Mouse (Mus musculus): ENCODE measurements around the gene Ptprg. TPM values are rescaled to one million over a fixed set of nuclear protein-coding genes. Genes with fewer than 3 reads are reported as not detected.

The Ptprg gene
- total RNA-seq, 4 experiments from 2014 or later = 13.3 to 22.4 (median 19.1) TPM

DNA sequence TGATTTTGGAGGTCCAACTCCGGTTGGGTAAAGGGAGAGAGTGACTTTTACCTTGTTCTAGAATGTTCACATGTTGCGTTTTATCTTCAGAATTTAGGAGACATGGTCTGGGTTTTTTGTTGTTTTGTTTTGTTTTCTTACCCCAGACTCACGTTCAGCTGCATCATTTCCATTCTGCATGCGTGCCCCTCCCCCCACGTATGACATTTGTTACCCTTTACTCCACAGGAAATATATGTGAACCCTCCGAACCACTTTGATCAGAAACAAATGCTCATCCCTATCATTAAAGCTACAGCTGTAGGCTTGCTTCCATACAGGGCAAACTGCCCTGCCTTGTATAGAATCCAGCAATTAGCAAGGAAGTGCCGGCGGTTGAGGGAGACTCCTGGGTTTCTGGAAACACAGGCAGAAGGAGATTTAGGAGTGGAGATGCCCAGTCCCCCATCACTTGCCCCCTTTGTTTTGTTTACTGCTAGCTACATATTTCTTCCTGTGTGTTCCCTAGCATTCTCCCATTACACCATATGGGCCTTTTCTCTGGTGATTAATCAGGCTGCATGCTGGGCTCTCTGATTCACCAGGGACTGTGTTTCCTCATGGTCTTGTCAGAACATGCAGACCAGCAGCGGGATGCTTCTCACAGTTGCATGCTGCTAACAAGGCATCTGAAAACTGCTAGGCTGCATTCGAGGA, 130.2 kb downstream of the Ptprg start:
- no peak for DNase-seq (ENCODE audit: low spot score in 2 of 2)

DNA sequence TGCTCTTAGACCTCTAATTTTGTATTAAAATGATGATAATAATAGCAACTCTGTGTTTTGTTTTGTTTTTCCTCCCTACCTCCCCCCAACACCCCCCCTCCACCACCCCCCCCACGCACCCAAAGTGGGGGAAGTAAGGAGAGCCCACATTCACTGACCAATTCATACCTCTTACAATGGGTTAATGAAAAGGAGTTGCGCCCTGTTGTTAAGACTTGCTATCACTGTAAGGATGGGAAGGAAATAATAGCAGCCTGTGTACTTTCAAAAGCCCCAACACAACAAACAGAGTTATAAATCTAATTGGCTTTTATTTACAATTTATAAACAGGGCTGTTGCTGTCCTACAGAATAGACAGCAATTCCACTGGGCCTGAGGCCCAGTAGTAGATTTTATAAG, 130.8 kb downstream of the Ptprg start:
- no peak for DNase-seq (ENCODE audit: low spot score in 2 of 2)

GRCm38 (mm10) chr14:11687541-11687940, 134.2 kb downstream of the Ptprg start:
- DNase-seq (ENCODE audit: low spot score in 2 of 2) = no peak

DNA sequence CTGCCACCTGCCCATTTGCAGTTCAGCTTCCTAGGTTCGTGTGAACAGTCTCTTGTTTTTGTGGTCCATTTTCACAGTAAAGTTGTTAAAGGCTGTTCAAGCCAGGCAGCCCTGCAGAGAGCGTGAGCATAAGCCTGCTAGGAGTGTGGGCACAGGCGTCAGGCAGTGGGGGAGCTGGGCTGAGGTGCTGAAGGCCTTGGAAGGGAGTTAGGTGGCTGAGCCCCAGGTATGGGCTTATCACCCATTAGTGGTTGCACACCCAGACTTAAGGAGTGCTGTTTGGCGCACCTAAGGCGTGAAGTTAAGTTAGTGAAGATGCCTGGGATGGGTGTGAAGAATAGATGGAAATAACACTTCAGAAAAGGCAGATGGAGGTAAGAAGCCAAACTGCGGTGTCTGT, 134.8 kb downstream of the Ptprg start:
- no peak for DNase-seq (ENCODE audit: low spot score in 2 of 2)

DNA sequence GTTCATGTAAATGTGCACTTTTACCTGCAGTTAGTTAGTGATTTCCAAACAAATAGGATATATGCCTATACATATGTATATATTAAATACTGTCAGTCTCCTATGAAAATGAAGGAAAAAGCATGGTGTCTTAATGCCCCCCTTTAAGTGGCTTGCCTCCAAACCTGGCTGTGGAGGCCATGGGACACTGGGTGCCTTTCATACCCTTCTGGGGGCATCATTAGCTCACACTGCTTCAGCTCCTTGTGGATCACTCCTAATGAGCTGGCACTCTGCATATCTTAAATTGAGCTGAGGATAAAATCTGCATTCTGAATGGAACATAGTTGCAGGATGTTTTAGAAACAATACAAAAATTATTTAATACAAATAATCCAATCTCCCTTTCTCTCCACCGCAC, 136.7 kb downstream of the Ptprg start:
- DNase-seq (ENCODE audit: low spot score in 2 of 2) = no peak

- DNase-seq (ENCODE audit: low spot score in 2 of 2) = no peak
These were observed 138.2 kb downstream of the Ptprg start for GRCm38 (mm10) chr14:11691531-11691930.

GRCm38 (mm10) chr14:11698880-11699279, 145.5 kb downstream of the Ptprg start:
- DNase-seq (ENCODE audit: low spot score in 2 of 2) = no peak

DNA sequence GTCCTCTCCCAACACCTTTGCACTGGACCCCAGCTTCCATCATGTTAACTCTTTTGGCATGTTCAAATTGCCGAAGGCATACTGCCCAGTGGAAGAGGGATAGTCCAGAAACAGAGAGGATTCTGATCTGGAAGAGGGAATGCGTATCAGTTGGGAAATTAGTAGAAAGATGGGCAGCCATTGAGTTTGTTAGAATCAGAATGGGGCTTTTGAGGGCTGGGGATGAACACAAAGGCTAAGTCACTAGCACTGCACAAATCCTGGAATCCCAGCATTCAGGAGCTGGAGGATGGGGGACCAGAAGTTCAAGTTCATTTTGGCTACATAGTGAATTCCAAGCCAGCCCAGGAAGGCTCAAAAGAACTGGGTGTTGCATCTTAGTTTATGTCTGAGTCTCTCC, 146.3 kb downstream of the Ptprg start:
- no peak for DNase-seq (ENCODE audit: low spot score in 2 of 2)

GRCm38 (mm10) chr14:11701516-11702249, 148.4 kb downstream of the Ptprg start:
- DNase-seq (ENCODE audit: low spot score in 2 of 2) = no peak

DNA sequence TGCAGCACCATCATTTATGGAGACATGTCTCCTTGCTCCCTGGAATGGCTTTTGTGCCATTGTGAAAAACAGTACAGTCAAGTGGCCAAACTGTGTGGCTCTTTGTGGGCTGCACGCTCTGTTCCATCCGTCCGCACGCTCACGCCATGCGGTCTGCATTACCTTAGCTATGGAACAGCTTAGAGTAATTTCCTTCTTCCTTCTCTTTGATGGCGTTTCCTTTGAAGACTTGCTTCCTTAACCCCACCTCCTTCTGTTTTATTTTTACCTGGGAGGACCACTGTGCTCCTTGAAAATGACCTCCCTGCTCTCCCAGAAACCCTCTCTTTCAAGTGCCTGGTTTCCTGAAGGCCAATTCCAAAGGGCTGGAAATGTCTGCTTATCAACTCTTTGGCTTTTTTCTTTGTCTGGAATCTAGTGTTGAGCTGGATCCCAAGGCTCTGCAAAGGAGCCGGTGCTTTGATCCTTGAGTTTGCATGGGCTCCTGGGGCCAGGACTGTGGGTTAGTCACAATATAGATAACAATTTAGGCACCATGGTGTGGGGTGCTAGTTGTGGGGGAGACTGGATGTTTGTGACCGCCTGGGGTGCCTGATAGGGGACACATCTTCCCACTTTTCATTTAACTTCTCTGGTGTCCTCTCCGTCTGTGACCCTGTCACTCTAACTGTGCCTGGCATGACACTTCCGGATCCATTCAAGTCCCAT, 149.6 kb downstream of the Ptprg start:
- no peak for DNase-seq (ENCODE audit: low spot score in 2 of 2)

- no peak for DNase-seq (ENCODE audit: low spot score in 2 of 2)
These were observed 151.5 kb downstream of the Ptprg start for GRCm38 (mm10) chr14:11704871-11705270.

- DNase-seq (ENCODE audit: low spot score in 2 of 2) = no peak
These were observed 156.0 kb downstream of the Ptprg start for GRCm38 (mm10) chr14:11709352-11709751.

DNA sequence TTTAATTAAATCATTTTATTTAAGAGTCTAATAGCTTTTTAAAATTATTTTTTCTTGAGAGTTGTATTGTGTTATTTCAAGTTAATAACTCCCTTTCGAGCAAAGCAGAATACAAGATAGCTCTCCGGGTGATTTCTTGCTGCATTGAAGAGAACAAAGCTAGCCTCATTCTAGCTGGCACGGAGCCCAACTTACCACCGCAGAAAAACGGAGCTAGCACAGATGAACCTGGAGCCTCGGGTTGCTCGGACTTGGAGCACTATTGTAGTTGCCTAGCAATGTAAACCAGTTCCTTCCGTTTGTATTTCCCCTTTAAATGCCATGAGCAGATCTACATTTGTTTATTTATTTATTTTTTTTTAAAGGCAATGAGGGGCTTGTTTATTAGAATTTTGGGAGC, 156.5 kb downstream of the Ptprg start:
- DNase-seq (ENCODE audit: low spot score in 2 of 2) = no peak

GRCm38 (mm10) chr14:11710410-11711122, 157.2 kb downstream of the Ptprg start:
- no peak for DNase-seq (ENCODE audit: low spot score in 2 of 2)

GRCm38 (mm10) chr14:11712146-11712545, 158.8 kb downstream of the Ptprg start:
- DNase-seq (ENCODE audit: low spot score in 2 of 2) = no peak

- no peak for DNase-seq (ENCODE audit: low spot score in 2 of 2)
These were observed 162.9 kb downstream of the Ptprg start for GRCm38 (mm10) chr14:11716230-11716629.

DNA sequence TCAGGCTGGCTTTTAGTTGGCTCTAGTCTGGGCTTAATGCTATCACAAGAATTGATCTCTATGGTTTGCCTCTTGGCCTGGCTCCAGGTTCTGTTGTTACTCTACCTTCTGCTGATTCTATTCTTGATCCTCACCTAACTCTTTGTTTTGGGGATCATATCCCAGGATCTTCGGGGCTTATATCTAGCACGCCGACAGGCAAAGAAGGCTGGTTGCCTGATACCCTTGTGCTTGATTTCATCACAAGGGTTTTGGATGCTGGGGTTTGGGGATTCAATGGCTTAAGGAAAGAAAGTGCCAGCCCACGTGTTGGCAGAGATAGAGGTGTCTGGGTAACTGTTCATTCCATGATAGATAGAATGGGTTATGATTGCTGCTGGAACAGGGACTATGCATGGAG, 164.9 kb downstream of the Ptprg start:
- no peak for DNase-seq (ENCODE audit: low spot score in 2 of 2)

- DNase-seq (ENCODE audit: low spot score in 2 of 2) = no peak
These were observed 165.9 kb downstream of the Ptprg start for GRCm38 (mm10) chr14:11719259-11719658.

DNA sequence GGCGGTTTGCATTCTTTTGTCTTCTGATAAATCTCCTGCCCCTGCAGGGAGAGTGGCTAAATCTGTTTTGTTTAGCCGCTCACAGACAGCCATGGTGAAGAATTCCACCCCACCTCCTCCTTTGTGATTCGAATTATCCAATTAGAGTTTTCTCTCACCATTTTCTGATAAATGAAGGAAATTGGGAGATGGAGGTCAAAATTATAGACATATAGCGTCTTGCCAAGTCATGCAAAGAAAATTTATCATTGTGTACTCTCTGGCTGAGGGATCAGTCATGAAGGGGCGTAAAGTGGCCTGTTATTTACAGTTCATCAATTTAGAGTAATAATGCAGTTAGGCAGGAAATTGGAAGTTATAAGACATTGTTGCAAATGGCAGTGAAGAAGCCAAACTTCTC, 168.8 kb downstream of the Ptprg start:
- no peak for DNase-seq (ENCODE audit: low spot score in 2 of 2)

GRCm38 (mm10) chr14:11723876-11724275, 170.5 kb downstream of the Ptprg start:
- no peak for DNase-seq (ENCODE audit: low spot score in 2 of 2)

GRCm38 (mm10) chr14:11731223-11731920, 178.0 kb downstream of the Ptprg start:
- no peak for DNase-seq (ENCODE audit: low spot score in 2 of 2)
